Mouse (Mus musculus): Measurements from ENCODE around the gene Vmn1r95.
"Not testable (repeated sequence)": the region's sequence is repeated elsewhere in the genome, so short reads cannot be mapped to it uniquely, and the experiment has no call there.

DNA sequence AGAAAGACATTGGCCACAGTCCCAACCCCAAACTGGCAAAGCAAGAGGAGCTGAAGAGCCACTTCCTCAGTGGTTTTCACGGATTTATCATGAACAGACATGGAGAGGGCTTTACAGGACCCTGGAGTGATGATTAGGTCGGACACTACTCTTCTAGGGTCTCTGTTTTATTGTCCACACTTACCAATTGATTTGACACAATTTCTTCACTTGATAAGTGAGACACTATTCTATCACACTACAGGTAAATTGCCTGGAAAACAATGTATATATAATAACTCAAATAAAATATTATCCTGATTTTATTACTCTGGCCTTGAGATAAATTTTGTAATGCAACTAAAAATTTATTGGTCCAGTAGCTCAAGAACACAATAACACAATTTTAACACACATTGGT, 40.2 kb downstream of the Vmn1r95 start, which contains the start of gene Gm4498:
- not testable (repeated sequence) for TF ChIP-seq CHD2 (IDR thresholded peaks at IDR 0.05; ENCODE audit: low read depth, low read length); ZC3H11A (IDR thresholded peaks at IDR 0.05; ENCODE audit: borderline replicate concordance, low read depth, low read length); MAFK (IDR thresholded peaks at IDR 0.05; ENCODE audit: insufficient read depth, low read depth, low read length); ZNF384 (IDR thresholded peaks at IDR 0.05; ENCODE audit: low read depth, low read length)

Data from ES-E14 (cell line).